Mouse (Mus musculus) limb, embryonic 15.5 days (tissue): ENCODE results near the gene Nmnat3. TPM values are rescaled to one million over a fixed set of nuclear protein-coding genes. Genes with fewer than 3 reads are reported as not detected.

Source experiments
- ATAC-seq: fragments of 200-750 bp; cut with Nextera tagmentation; 2 replicates; pipeline ENCODE4 v1.8.0; 2017; ENCODE audit warnings: low read depth, moderate TSS enrichment; ENCODE audit not compliant: insufficient number of reproducible peaks, low FRiP score, low TSS enrichment
- H3K27ac ChIP-seq: fragments of 300-500 bp; sonication (generic); 2 replicates; pipeline ENCODE4 v1.5.1; 2015; ENCODE audit warnings: moderate library complexity, mild to moderate bottlenecking, inconsistent platforms
- H3K27me3 ChIP-seq: fragments of 300-500 bp; sonication (generic); 2 replicates; pipeline ENCODE4 v1.6.1; 2015; ENCODE audit warnings: inconsistent platforms
- H3K36me3 ChIP-seq: fragments of 300-500 bp; sonication (generic); 2 replicates; pipeline ENCODE4 v1.6.1; 2015; ENCODE audit warnings: inconsistent platforms
- H3K4me1 ChIP-seq: fragments of 300-500 bp; sonication (generic); 2 replicates; pipeline ENCODE4 v1.6.1; 2015; ENCODE audit warnings: inconsistent platforms
- H3K4me2 ChIP-seq: fragments of 300-500 bp; sonication (generic); 2 replicates; pipeline ENCODE4 v1.6.1; 2015; ENCODE audit warnings: mild to moderate bottlenecking, inconsistent platforms
- H3K4me3 ChIP-seq: fragments of 300-500 bp; sonication (generic); 2 replicates; pipeline ENCODE4 v1.5.1; 2015; ENCODE audit warnings: mild to moderate bottlenecking, inconsistent platforms
- H3K9ac ChIP-seq: fragments of 300-500 bp; sonication (generic); 2 replicates; pipeline ENCODE4 v1.6.1; 2015; ENCODE audit warnings: inconsistent platforms
- H3K9me3 ChIP-seq: fragments of 300-500 bp; sonication (generic); 2 replicates; pipeline ENCODE4 v1.6.1; 2016; ENCODE audit warnings: inconsistent platforms
- WGBS: fragments of 180-500 bp; shearing (Covaris S2); methylation state at CpG from one replicate; pipeline ENCODE4 v1.1.7; 2015; 5-methylcytosine and 5-hydroxymethylcytosine counted together
- polyA plus RNA-seq: library from polyadenylated mRNA; unstranded; fragments of >200 nt; fragmentation: Nextera tagmentation; extraction: Ambion mirVana; gene quantifications from 2 replicates; pipeline ENCODE4 v1.2.1, GENCODE M21; 2015

Nmnat3 gene
- polyA plus RNA-seq, 1 experiment from 2014 or later: 5.4 TPM

GRCm38 (mm10) chr9:98375329-98376170, 88.3 kb downstream of the Nmnat3 start:
- no peak overlapping the region for H3K27ac ChIP-seq
- peaks cover 14% of the 10 kb centered on the region; the same call in 1 of the 2 replicates for H3K4me1 ChIP-seq
- ATAC-seq: no peak
- H3K4me3 ChIP-seq: no peak overlapping the region
- H3K4me2 ChIP-seq: no peak overlapping the region
- no peaks in the 10 kb centered on the region for H3K9me3 ChIP-seq
- no peaks in the 10 kb centered on the region for H3K36me3 ChIP-seq
- 26% methylated on average over 5 of the region's 5 CpGs for WGBS
- no peaks in the 10 kb centered on the region for H3K27me3 ChIP-seq
- no peak overlapping the region for H3K9ac ChIP-seq

DNA sequence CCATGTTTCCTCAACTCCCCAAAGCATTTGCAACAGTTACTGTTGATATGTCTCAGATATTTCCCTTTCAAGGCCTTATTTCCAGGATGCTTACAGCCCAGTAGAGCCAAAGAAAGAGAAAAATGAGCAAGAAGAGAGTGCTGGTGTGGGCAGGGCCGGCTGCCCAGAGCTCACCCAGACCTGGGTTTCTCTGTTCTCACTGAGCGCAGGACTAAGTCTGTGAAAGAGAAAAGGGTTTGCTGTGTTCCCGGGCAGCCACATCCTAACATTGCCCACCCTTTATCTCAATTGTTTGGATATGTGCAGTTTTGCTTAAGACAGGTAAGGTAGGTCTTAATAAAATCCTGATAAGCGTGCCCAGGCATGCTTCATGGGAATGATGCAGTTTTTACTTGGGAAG, 92.5 kb downstream of the Nmnat3 start:
- 58% methylated on average over 4 of the region's 4 CpGs for WGBS
- Histone ChIP-seq H3K27me3 (no peaks in the 10 kb centered on the region), H3K9me3 (no peaks in the 10 kb centered on the region), H3K4me1 (peaks cover 14% of the 10 kb centered on the region; the same call in 1 of the 2 replicates), H3K27ac (no peak overlapping the region), H3K36me3 (no peaks in the 10 kb centered on the region), H3K9ac (no peak overlapping the region), H3K4me3 (no peak overlapping the region), H3K4me2 (no peak overlapping the region)
- ATAC-seq: no peak

GRCm38 (mm10) chr9:98380593-98380992, 93.4 kb downstream of the Nmnat3 start:
- Histone ChIP-seq H3K9ac (no peak overlapping the region), H3K27me3 (no peaks in the 10 kb centered on the region), H3K36me3 (no peaks in the 10 kb centered on the region), H3K4me2 (no peak overlapping the region), H3K27ac (no peak overlapping the region), H3K4me1 (peaks cover 13% of the 10 kb centered on the region; the same call in 1 of the 2 replicates), H3K9me3 (no peaks in the 10 kb centered on the region), H3K4me3 (no peak overlapping the region)
- WGBS: 87% methylated on average over 9 of the region's 9 CpGs
- ATAC-seq: no peak

- no peaks in the 10 kb centered on the region for H3K27me3 ChIP-seq
- H3K4me2 ChIP-seq: no peak overlapping the region
- H3K9me3 ChIP-seq: no peaks in the 10 kb centered on the region
- no peak overlapping the region for H3K4me3 ChIP-seq
- no peak overlapping the region for H3K9ac ChIP-seq
- no peaks in the 10 kb centered on the region for H3K36me3 ChIP-seq
- 38% methylated on average over 10 of the region's 10 CpGs for WGBS
- peak; percentile 69; the same call in 1 of the 2 replicates for ATAC-seq
- peak overlapping the region; percentile 33; the same call in 1 of the 2 replicates for H3K27ac ChIP-seq
- peaks cover 16% of the 10 kb centered on the region for H3K4me1 ChIP-seq
Observed at GRCm38 (mm10) chr9:98387741-98388632, 100.8 kb downstream of the Nmnat3 start.

DNA sequence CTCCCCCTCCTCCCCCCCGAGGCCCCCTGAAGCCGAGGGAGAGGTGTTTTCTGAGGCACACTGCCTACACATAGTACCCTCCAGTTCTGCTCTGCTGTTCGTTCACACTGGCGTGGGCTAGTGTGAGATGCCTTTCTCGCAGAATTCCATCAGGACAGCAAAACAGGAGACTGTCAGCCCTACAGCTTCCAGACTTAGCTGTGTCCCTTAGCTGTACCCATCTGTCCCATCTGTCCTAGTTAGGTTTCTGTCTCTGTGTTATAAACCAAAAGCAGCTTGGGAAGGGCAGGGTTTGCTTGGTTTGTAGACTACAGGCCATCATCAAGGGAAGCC, 101.4 kb downstream of the Nmnat3 start:
- H3K9ac ChIP-seq: no peak overlapping the region
- 65% methylated on average over 5 of the region's 5 CpGs for WGBS
- H3K4me3 ChIP-seq: no peak overlapping the region
- H3K4me1 ChIP-seq: peaks cover 16% of the 10 kb centered on the region
- 0 out of 2 replicates have a peak overlapping the region, but pooled peaks have one; percentile 33 for H3K27ac ChIP-seq
- H3K9me3 ChIP-seq: no peaks in the 10 kb centered on the region
- H3K27me3 ChIP-seq: no peaks in the 10 kb centered on the region
- no peak overlapping the region for H3K4me2 ChIP-seq
- H3K36me3 ChIP-seq: no peaks in the 10 kb centered on the region
- ATAC-seq: no peak

DNA sequence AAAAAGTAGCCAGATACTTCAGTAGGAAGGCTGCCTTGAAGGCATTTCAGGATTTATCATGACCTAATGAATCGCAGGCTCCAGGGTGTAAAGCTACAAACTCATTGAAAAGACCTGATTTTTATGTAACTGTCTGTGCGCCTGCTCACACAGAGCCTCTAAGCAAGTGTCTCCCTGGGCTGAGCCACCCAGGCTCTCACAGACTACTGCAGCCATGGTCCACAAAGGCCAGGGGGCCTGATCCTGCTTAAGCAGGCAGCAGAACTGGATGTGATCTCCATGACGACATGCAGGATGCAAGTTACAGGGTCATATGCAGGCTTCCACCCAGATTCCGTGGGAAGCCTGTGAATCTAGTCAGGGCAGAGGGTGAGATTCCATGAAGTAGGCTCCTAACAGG, 106.3 kb downstream of the Nmnat3 start:
- Histone ChIP-seq H3K27me3 (no peaks in the 10 kb centered on the region), H3K9me3 (no peaks in the 10 kb centered on the region), H3K36me3 (no peaks in the 10 kb centered on the region), H3K4me3 (no peak overlapping the region), H3K27ac (no peak overlapping the region), H3K9ac (no peak overlapping the region), H3K4me1 (peaks cover 3% of the 10 kb centered on the region), H3K4me2 (no peak overlapping the region)
- 45% methylated on average over 4 of the region's 4 CpGs for WGBS
- no peak for ATAC-seq

DNA sequence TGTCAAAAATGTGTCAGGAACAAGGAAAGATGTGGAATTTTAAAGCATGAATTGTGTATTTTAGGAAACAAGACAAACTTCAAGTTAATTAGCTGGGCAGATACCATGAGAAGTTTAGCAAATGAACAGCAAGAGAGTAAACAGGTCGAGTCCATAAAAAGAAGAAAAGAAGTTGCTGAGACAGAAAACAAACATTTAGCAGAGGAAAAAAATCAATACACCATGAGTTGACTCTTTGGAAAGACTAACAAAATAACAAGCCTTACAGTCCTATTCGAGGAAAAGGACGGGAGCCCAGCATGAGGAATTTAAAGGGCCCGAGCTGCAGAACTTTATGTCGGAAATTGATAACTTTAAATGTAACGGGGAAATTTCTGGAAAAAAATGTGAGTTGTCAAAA, 110.0 kb downstream of the Nmnat3 start:
- Histone ChIP-seq H3K4me3 (no peak overlapping the region), H3K9ac (no peak overlapping the region), H3K4me1 (0 out of 2 replicates have a peak, but pooled peaks cover 4% of the 10 kb centered on the region), H3K36me3 (no peaks in the 10 kb centered on the region), H3K9me3 (no peaks in the 10 kb centered on the region), H3K27ac (no peak overlapping the region), H3K27me3 (no peaks in the 10 kb centered on the region), H3K4me2 (no peak overlapping the region)
- ATAC-seq: no peak
- 80% methylated on average over 6 of the region's 6 CpGs for WGBS

- Histone ChIP-seq H3K4me1 (0 out of 2 replicates have a peak, but pooled peaks cover 4% of the 10 kb centered on the region), H3K36me3 (no peaks in the 10 kb centered on the region), H3K4me2 (no peak overlapping the region), H3K4me3 (no peak overlapping the region), H3K9me3 (no peaks in the 10 kb centered on the region), H3K27me3 (no peaks in the 10 kb centered on the region), H3K27ac (no peak overlapping the region), H3K9ac (no peak overlapping the region)
- no peak for ATAC-seq
- 78% methylated on average over 3 of the region's 3 CpGs for WGBS
Observed at GRCm38 (mm10) chr9:98397866-98398265, 110.6 kb downstream of the Nmnat3 start.

GRCm38 (mm10) chr9:98400185-98400894, 113.1 kb downstream of the Nmnat3 start:
- Histone ChIP-seq H3K4me3 (no peak overlapping the region), H3K27me3 (no peaks in the 10 kb centered on the region), H3K9me3 (no peaks in the 10 kb centered on the region), H3K4me1 (0 out of 2 replicates have a peak, but pooled peaks cover 4% of the 10 kb centered on the region), H3K4me2 (no peak overlapping the region), H3K9ac (no peak overlapping the region), H3K27ac (no peak overlapping the region), H3K36me3 (no peaks in the 10 kb centered on the region)
- 70% methylated on average over 13 of the region's 13 CpGs for WGBS
- no peak for ATAC-seq

- no peak overlapping the region for H3K27ac ChIP-seq
- no peaks in the 10 kb centered on the region for H3K36me3 ChIP-seq
- H3K9ac ChIP-seq: no peak overlapping the region
- no peak for ATAC-seq
- H3K4me3 ChIP-seq: no peak overlapping the region
- H3K9me3 ChIP-seq: no peaks in the 10 kb centered on the region
- 78% methylated on average over 5 of the region's 5 CpGs for WGBS
- 0 out of 2 replicates have a peak, but pooled peaks cover 4% of the 10 kb centered on the region for H3K4me1 ChIP-seq
- no peaks in the 10 kb centered on the region for H3K27me3 ChIP-seq
- H3K4me2 ChIP-seq: no peak overlapping the region
Observed at GRCm38 (mm10) chr9:98401611-98402010, 114.4 kb downstream of the Nmnat3 start.

DNA sequence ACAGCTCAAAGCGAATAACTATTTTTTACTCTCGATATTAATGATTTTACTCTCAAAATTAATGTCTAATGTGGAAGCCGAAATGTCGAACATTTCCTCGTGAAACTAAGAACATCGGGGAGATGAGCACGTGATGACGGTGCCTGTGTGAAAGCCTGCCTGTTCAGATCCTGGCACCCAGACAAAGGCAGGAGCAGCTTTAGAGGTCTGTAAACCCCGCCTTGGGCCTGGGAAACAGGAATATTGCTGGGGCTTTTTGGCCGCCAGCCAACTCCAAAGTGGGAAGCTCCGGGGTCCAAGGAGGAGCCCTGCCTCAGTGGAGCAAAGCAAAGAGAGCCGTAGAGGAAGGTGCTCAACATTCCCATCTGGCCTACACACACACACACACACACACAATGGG, 120.5 kb downstream of the Nmnat3 start:
- Histone ChIP-seq H3K36me3 (no peaks in the 10 kb centered on the region), H3K9me3 (no peaks in the 10 kb centered on the region), H3K4me1 (0 out of 2 replicates have a peak, but pooled peaks cover 4% of the 10 kb centered on the region), H3K4me2 (no peak overlapping the region), H3K9ac (no peak overlapping the region), H3K27ac (no peak overlapping the region), H3K27me3 (no peaks in the 10 kb centered on the region), H3K4me3 (no peak overlapping the region)
- 60% methylated on average over 12 of the region's 12 CpGs for WGBS
- ATAC-seq: no peak
